Mouse (Mus musculus) lung, postnatal 4 days (tissue): ENCODE measurements around the gene Hp1bp3.

Source experiments
- DNase-seq, 2 experiments: peaks; one replicate each; pipeline ENCODE4 v3.0.0; 2021

The Hp1bp3 gene

GRCm38 (mm10) chr4:138223623-138224022 lies 7.5 kb downstream of the Hp1bp3 start:
- no peak for DNase-seq

GRCm38 (mm10) chr4:138246756-138247665 lies 30.9 kb downstream of the Hp1bp3 start:
- DNase-seq: no peak

DNA sequence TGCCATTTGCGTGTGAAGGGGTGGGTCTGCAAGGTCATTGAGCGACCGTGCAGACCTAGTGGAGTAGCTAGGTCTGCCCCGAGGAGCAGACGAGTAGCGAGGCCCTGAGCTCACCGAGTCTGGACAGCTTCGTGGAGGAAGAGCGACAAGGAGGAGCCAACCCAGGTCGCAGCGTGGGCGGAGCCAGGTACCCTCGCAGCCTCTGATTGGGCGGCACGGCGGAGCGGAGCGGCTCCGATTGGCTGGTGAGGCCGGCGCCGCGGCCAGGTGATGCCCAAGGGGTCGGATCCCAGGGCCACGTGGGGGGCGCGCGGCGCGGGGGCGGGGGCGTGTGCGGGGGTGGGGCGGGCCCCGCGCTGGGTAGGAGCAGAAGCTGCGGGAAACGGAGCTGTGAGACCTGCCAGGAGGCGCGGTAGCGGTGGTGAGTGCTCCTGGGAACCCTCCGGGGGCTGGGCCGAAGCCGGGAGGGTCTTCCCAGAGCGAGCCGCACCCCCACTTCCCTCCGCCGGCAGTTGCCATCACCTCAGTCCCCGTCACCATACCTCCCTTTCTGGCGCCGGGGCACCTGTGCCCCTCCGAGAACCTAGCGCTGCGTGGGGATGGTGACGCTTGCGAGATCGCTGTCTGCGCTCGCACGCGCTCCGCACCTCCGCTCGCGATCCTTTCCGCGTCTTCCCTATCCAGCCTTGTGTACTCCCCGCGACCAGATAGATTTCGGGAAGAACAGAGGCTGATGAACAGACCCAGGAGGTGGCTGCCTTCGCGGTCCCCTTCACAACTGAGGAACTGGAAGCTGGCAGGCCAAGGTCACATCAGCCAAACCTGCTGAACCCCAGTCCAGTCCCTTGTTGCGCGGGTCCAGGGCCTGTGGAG lies 34.2 kb downstream of the Hp1bp3 start, which contains the start of the genes Sh2d5 and Kif17:
TSS of gene Sh2d5 (plus strand) at position 316 of the 873 bp plus-strand sequence.
TSS of gene Kif17 (plus strand) at position 348 of the 873 bp plus-strand sequence.
- DNase-seq: peak; percentile 71 to 77

- DNase-seq: peak in 1 of 2 experiments; percentile 13
Observed at GRCm38 (mm10) chr4:138251819-138252218, 35.7 kb downstream of the Hp1bp3 start.

DNA sequence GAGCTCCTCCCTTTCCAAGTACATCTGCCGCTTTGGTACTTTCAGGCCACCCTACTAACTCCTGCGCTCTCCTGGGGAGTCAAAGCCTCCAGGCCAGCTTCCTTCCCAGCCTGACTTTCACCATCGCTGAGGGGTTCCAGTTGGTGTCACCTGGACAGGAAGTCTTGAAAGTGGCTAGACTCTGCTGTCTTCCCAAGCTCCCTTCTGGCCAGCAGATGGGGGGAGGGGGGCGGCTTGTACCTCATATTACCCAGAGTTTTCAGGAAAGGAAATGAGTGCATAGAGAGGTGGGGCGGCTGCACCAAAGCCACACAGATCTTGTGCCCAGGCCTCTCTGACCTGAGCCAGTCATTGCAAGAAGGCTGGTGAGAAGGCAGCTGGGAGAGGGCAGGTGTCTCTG lies 36.1 kb downstream of the Hp1bp3 start:
- no peak for DNase-seq

DNA sequence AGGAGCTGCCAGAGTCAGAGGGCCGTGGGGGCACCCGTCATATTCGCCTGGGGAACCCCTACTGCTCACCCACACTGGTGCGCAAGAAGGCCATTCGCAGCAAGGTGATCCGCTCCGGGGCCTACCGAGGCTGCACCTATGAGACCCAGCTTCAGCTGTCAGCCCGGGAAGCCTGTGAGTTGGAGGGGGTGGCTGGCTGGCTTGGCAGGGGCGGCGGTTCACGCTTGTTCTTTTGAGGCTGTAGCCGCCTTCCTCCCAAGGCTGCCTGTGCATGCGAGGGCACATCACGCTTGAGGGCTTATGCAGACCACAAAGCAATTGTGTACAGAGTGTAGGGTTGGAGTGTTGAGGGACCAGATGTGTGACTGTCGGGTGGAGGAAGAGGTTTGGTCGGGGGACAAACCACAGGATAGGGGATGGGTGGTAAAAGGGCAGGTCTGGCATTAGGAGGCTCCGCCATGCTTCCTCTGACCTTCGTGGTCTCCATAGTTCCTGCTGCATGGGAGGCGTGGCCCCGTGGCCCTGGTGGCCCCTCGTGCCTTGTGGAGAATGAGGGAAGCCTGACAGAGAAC lies 41.1 kb downstream of the Hp1bp3 start:
- DNase-seq: peak in 1 of 2 experiments; percentile 23

GRCm38 (mm10) chr4:138258663-138259062 lies 42.6 kb downstream of the Hp1bp3 start:
- no peak for DNase-seq

GRCm38 (mm10) chr4:138259482-138259881 lies 43.4 kb downstream of the Hp1bp3 start:
- peak in 1 of 2 experiments; percentile 16 for DNase-seq

DNA sequence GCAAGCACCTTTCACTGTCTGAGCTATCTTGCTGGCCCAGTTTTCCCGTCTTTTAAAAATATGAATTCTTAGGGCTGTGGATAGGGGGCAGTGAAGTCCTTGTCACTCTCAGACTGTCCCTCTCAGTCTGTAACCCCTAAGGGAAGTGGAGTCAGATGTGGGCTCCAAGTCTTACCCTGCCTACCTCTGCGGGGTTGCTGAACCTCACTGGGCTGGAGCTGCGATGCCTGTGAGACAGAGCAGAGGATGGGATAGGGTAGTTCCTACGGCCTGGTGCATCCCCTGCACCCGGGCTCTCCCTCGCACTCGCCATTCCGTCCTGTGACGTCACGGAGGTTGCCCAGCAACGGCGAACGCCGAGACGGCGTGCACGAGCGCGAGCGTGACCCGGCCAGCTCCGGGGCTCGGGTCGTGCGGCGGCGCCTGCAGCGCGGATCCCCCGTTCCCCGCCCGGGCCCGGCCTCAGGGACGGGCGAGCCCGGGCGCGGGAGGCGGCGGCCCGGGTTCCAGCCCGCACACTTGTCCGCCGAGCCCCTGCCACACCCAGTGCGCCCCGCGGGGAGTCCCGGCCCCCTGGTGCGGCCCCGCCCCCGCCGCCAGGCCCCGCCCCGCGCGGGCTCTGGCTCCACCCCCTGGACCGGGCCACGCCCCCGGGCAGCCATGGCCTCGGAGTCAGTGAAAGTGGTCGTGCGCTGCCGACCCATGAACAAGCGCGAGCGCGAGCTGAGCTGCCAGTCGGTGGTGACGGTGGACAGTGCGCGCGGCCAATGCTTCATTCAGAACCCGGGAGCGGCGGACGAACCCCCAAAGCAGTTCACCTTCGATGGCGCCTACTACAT lies 46.0 kb downstream of the Hp1bp3 start:
- peak; percentile 92 to 93 for DNase-seq

GRCm38 (mm10) chr4:138267869-138268268 lies 51.8 kb downstream of the Hp1bp3 start:
- no peak for DNase-seq

DNA sequence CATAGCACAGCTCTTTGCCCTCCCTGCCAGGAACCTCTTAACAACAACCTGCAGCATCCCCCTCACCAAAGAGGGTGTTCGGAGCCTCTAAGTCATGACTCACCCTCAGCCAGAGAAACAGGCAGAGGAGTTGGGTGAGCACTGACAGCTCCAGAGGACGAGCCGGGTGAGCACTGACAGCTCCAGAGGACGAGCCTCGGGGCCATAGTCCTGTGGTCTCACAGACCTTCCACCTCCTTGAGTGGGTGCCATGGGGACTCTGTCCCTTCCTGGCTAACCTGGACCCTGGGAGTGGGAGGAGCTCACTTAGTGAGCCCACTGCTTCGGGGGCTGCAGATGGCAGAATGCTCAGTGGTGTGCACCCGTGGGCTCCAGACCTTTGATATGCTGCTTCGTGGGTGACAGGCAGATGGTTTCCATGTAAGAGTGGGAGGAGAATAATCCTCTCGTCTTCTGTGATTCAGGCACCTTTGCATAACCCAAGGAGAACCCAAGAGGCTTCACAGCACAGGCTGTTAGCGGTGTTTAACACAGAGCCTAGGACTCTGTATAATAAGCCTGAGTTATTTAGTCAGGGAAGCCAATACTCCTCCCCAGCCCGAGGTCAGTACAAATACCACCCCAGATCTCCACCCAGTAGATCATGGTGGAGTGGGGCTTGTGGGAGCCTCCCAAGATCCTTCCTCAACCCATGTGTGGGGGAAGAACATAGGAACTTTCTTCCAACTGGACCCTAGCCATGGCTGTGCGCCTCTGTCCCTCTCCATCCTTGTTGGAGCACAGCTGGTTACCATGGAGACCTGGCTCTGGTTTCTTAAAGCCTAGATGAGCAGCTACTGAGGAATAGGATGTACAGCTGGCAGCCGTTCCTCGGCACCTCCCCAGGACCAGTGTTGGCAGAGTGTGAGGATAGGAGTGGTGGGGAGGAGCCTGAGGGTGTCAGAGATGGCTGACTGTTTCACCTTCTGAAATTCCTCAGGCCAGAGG lies 56.2 kb downstream of the Hp1bp3 start:
- peak; percentile 43 to 71 for DNase-seq

- DNase-seq: no peak
Observed at GRCm38 (mm10) chr4:138278346-138278745, 62.2 kb downstream of the Hp1bp3 start.

DNA sequence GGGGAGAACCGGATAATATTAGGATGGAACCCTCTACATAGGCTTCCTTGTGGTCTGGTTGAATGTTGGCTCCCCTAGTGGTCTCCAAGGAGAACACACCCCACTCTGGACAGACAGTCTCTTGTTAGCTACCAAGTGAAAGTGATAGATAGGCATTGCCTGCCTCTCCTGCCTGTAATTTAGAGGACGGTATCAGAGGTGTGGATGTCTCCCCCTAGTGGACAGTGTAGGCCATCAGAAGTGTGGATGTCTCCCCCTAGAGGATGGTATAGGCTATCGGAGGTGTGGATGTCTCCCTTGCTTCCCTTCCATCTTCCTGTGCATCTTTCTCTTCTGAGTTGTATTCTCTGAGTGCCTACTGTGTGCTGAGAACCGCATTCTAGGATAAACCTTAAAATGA lies 66.7 kb downstream of the Hp1bp3 start:
- DNase-seq: peak; percentile 62 to 82

DNA sequence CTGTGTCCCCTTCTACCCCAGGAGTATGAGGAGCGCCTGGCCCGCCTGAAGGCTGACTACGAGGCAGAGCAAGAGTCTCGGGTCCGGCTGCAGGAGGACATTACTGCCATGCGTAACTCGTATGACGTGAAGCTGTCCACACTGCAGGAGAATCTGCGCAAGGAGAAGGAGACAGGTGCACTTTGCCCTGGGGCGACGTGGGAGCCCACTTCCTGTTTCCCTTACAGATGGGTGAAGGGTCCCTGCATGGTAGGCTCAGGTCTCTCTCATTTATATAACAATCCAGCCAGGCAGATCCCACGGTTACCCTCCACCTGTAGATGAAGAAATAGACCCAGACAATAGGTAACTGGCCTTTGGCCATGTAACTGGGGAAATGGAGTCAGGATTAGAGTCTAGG lies 70.3 kb downstream of the Hp1bp3 start:
- DNase-seq: no peak

DNA sequence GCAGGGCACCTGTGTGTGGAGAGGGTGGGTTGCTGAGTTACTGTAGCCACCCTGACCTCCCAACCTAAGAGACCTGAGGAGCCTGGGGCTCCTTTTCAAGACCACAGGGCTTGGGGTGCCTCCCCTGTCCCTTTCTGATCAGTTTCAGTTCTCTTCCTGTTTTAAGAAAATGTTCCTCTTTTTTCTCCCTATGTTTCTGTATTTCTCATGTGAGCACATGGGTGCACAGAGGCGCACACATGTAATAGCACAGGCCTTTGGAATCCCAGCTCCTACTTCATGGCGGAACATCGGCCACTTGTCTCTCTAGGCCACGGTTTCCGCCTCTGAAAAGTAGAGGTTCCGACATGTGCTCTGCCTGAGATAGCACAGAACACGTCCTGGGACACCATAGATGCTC lies 72.6 kb downstream of the Hp1bp3 start:
- DNase-seq: no peak

- DNase-seq: no peak
Observed at GRCm38 (mm10) chr4:138292028-138292427, 75.9 kb downstream of the Hp1bp3 start.

- DNase-seq: peak in 1 of 2 experiments; percentile 16
Observed at GRCm38 (mm10) chr4:138293261-138293948, 77.3 kb downstream of the Hp1bp3 start.

DNA sequence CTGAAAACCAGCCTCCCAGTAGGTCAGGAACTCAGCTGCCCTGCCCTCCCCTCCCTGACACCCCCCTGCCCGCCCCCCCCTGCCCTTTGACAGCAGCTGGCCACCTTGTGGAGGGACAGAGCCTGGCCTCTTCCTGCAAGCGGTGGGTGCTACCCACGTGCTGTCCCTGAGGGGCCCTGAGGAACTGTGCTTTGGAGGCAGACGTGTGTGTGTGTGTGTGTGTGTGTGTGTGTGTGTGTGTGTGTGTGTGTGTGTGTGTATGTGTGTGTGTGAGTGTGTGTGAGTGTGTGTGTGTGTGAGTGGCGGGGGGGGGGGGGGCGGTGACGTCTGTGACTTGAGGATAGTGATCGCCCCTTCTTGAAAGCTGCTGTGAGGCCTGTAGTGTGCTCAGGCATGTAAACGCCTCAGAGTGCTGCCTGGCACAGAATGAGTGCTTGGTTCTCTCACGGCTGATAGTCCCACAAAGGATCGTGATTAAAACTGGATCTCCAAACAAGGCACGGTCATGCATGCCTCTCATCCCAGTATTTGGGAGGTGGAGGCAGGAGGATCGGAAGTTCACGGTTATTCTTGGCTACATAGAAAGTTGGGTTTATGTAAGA lies 78.0 kb downstream of the Hp1bp3 start:
- no peak for DNase-seq
